Mouse (Mus musculus): ENCODE data around the gene Grb10.

The Grb10 gene

GRCm38 (mm10) chr11:11944082-11944349, 94.5 kb downstream of the Grb10 start:
- DNase-seq: no peak

GRCm38 (mm10) chr11:11943240-11944081, 95.0 kb downstream of the Grb10 start:
- no peak for DNase-seq

GRCm38 (mm10) chr11:11942320-11943217, 95.9 kb downstream of the Grb10 start:
- no peak for DNase-seq

GRCm38 (mm10) chr11:11940833-11941681, 97.4 kb downstream of the Grb10 start:
- DNase-seq: no peak

GRCm38 (mm10) chr11:11939611-11940010, 98.9 kb downstream of the Grb10 start:
- DNase-seq: no peak

GRCm38 (mm10) chr11:11938591-11938990, 99.9 kb downstream of the Grb10 start:
- DNase-seq: no peak

GRCm38 (mm10) chr11:11937340-11938030, 101.0 kb downstream of the Grb10 start:
- no peak for DNase-seq

GRCm38 (mm10) chr11:11934808-11935207, 103.7 kb downstream of the Grb10 start:
- no peak for DNase-seq

- DNase-seq: no peak
These were observed 106.2 kb downstream of the Grb10 start for GRCm38 (mm10) chr11:11932102-11932789.

GRCm38 (mm10) chr11:11931688-11932087, 106.8 kb downstream of the Grb10 start:
- DNase-seq: no peak

GRCm38 (mm10) chr11:11930527-11930926, 108.0 kb downstream of the Grb10 start:
- DNase-seq: no peak

- no peak for DNase-seq
These were observed 109.4 kb downstream of the Grb10 start for GRCm38 (mm10) chr11:11929059-11929458.

GRCm38 (mm10) chr11:11928586-11928985, 109.9 kb downstream of the Grb10 start:
- no peak for DNase-seq

GRCm38 (mm10) chr11:11923900-11924299, 114.6 kb downstream of the Grb10 start:
- DNase-seq: no peak

GRCm38 (mm10) chr11:11923345-11923744, 115.1 kb downstream of the Grb10 start:
- DNase-seq: no peak

- no peak for DNase-seq
These were observed 116.4 kb downstream of the Grb10 start for GRCm38 (mm10) chr11:11922106-11922505.

- DNase-seq: no peak
These were observed 130.6 kb downstream of the Grb10 start for GRCm38 (mm10) chr11:11907703-11908413.

- no peak for DNase-seq
These were observed 133.0 kb downstream of the Grb10 start for GRCm38 (mm10) chr11:11905518-11905917.

- no peak for DNase-seq
These were observed 133.5 kb downstream of the Grb10 start for GRCm38 (mm10) chr11:11904995-11905394.

GRCm38 (mm10) chr11:11901509-11901908, 137.0 kb downstream of the Grb10 start:
- no peak for DNase-seq

GRCm38 (mm10) chr11:11898496-11898895, 140.0 kb downstream of the Grb10 start:
- DNase-seq: no peak

Measured in right cerebral cortex, postnatal 25 days (tissue).